Mouse (Mus musculus) B cell, adult 2 months (primary cell): ENCODE measurements around the gene Nrip3.

Experiments used
- DNase-seq, 2 experiments: peaks; one replicate each; pipeline ENCODE4 v3.0.0; 2022

Gene Nrip3

DNA sequence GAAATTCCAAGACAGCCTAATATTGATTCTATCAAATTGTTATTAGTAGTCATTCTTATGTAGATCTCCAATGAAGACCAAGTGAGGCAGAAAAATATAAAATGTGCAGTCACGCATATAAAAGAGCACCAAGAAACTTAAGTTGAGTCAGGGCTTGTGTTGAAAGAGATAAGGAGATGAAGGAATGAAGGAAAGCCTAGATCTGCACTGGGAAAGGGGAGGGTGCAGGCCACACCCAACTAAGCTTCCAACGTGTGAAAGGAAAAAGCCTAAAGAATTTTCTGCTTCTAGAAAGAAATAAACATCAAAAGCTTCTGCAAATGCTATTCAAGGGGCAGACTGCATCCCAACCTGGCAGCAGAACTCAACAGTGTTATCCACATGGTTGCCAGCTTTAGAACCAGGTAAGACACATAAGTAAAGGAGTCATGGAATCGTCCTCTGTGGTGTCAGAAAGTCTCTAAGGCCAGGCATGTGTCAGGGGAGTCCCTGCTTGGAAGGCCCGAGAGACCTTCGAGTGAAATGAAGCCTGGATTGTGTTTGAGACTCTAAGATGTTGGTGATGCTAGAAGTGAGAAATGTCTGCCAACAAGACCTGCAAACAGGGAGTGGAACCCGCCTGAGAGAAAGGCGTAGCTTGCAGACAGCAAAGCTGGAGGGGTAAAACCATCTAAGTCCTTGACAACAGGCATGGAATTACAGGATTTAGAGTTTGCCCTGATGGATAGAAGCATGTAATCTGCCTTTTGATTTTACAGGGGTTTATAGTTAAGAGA, 14.1 kb downstream of the Nrip3 start:
- DNase-seq, result no peak

DNA sequence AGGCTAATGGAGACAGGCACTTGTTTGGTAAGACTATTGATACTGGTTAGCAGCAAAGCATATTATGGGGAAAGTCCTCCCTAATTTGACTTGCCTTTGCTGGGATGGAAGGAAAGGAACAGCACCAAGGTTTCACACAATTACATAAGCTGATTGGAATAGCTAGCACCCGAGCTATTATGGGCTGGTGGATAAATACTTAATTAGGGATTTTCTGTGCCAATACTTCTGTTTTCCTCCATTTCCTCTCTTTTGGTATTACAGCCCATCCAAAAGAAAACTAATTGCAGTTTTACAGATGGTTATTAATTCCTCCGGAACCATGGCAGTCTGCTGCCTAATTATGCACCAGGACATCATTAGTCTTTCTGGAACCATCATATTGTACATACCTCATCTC, 17.8 kb downstream of the Nrip3 start:
- DNase-seq, result no peak

DNA sequence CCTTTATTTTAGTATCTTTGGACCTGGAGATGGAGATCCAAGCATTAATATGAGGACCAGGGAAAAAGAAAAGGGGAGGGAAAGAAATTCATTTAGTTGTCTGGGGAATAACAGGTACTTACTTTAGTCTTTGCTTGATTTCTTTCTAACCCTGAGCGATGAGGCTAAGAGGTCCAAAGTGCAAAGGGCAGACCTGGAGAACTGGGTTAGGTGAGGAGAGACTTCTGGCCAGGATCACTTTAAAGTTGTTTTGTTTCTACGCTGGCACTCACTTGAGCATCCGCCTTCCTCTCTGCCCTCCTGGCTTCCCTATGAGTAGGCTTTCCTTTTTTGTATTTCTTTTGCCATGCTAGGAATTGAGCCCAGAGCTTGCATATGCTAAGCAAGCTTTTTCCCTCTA, 25.5 kb downstream of the Nrip3 start:
- no peak for DNase-seq

DNA sequence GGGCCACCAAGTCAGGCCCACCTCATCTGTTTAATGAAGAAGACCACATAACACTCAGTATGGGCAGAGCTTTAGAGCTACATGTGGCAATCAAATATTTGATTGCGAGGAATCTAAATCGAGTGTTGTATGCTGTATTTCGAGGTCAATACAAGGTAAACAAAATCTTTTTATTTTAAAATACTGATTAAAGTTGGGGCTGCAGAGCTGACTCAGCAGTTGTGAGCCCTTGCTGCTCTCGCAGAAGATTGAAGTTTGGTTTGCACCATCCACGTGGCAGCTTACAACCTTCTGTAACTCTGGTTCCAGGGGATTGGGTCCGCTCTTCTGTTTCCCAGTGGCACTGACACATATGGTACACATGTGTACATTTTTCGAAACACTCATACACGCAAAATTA, 27.8 kb downstream of the Nrip3 start:
- DNase-seq, result no peak

DNA sequence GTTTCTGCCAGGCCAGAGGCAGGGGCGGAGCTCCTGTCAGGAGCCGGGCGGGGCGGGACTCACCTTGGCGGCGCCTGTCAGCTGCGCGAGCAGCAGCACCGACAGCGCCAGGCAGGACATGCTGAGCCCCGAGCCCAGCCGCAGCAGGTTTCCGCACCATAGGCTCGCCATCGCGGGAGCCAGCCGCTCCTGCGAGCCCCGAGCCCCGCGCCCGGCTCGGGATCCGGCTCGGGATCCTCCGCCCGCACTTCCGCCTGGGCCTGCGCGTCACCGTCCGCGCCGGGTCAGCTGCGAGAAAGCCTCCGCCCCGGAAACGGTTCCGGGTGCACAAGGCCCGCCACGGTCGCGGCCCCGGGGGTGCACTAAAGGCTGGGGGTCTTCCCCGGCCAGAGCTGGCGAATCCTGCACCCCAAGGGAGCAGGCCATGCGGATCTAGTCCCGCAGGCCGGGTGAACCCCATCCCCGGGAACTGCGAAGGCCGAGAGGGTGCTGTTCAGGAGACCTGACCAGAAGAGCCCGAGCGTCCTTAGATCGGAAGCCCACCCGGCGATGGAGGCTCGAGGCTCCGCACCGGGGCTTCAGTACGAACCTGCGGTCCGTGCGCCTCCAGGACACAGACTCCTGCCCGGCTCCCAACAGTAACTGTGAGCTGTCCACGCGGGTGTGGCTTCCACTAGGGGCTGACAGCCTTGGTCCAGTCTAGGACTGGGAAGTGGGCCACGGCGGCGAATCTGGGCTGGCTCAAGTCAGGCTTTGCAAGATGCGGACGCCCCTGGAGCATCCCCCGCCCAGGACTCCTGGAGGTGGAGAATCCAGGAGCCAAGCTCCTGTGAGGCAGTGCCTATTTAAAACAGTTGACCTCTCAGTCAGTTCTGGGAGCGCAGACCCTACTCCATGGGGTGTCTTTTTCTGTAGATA, 29.6 kb downstream of the Nrip3 start, which contains the start of gene Tmem9b:
TSS of gene Tmem9b (minus strand) at position 868 of the 918 bp plus-strand sequence.
- peak; percentile 83 to 84 for DNase-seq

DNA sequence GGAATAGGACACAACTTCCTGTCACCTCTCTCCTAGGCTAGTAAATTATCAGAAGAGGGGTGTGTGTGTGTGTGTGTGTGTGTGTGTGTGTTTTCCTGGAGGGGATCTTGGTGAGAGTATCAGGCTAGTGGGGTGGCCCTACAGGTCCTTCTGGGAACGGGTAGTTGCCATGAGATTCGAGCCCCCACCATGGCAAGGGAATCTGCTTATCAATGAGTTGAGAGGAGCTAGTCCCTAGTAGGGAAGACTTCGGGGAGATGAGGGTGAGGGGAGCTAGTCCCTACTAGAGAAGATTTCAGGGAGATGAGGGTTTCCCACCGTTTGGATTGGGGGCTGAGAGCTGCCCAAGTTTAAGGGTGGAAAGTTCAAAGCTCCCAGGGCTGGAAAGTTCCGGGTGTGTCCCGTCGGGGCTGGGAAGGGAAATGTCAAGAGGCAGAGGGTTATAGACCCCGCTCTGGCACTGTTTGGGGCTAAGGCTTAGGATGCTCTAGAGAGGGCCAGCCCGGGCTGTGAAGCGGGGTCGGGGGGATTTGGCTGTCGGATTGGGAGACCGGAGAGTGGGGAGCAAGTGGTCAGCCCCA, 30.3 kb downstream of the Nrip3 start:
- DNase-seq, result peak in 1 of 2 experiments; percentile 22

DNA sequence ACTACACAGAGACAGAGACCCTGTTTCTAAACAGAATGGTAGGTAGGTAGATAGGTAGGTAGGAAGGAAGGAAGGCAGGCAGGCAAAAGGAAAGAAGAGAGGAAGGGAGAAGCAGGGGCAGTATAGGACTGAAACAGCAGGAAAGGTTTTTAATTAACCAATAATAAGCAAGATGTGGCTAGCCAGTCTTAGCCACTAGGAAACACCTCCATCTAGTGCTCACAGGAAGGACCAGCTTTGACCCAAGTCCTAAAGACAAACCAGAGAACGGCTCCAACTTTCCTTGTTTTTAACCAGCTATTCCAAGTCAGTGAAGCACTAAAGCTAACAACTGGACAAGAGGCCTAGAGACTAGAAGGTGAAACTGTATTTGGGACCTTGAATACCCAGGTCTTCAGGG, 34.1 kb downstream of the Nrip3 start:
- DNase-seq, result no peak

DNA sequence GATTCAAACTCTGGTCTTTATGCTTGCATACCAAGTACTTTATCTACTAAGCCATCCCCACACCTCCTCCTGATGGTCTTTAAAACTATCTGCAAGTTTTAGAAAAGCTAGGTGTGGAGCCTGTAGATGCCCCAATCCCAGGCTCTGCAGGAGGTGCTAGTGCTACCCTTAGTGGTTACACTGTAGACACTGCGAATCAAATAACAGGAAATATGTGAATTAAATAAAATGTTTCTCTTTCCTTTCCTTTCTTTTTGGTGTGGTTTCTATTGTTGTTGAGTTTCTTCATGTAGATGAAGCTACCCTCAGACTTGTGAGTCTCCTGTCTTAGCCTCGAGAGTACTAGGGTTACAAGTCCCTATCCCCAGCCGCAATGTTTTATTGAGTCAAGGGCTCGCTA, 40.1 kb downstream of the Nrip3 start:
- no peak for DNase-seq

DNA sequence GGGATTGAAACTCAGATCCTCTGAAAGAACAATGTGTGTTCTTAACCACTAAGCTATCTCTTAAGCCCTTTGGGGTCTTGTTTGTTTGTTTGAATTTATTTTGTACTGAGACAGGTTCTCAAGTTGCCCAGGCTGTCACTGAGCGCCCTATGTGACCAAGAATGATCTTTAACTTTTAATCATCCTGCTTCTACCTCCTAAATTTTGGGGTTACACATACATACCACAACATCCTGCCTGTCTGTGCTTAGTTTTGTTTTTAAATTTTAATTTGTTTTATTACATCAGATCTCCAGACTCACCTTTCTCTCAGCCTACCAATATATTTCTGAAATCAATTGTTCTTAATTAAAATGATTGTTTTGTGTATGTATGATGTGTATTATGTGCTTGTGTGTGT, 40.8 kb downstream of the Nrip3 start:
- no peak for DNase-seq

DNA sequence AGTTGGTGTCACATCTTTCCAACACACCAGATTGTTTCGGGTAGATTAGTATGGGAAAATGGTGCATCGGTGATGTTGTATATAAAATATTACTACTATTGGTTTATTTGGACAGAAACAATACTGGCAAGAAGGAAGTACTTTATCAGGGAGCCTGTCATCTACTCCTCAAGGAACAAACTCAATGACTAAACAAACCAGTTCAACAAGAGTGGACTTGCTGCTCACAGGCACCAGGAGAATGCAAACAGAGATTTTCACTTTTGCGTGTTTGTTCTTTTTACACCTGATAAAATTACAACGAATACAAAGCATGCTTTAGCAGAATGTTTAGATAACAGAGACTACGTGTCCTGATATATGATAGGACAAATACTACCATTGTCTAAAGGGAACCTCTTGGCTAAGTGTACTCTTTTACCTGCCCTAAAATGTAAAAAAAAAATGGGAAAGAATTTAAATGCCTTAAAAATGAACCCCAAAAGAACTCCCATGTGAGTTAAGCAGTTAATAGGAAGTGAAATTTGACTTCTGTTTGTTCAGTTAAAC, 41.9 kb downstream of the Nrip3 start:
- DNase-seq, result no peak

DNA sequence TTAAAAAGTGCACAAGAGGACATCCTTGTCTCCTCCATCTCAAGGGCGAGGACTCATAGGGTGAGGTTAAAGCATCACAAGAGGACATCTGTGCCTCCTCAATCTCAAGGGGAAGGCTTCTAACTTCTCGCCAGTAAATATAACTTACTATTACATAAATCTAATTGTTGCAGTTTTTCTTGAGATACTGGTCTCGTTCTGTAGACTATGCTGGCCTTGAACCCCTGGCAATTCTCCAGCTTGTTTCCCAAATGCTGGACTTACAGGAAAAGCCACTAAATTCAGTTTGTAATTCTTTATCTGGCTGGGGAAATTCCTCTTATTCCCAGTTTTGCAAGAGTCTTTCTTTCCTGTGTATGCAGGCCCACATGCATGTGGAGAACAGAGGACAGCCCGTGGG, 47.0 kb downstream of the Nrip3 start:
- no peak for DNase-seq

DNA sequence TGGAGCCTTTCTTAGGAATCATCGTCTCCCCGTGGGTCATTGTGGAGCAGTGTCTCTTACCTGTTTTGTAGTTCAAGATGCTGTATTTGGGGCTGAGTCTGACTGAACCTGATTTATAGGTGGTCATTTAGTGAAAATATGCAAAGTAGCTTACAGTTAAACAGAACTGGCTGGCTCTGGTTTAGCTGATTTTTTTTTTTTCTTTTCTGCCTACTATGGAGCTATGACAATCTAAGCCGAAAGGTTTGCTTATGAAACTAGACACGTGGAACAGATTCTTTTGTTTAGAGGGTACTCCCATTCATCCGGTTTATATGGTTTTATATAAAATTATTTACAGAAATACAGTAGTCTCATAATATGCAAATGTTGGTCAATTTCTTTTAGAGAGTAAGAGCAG, 50.2 kb downstream of the Nrip3 start, which contains the start of gene Ascl3:
TSS of gene Ascl3 (minus strand) at position 101 of the 400 bp plus-strand sequence.
- no peak for DNase-seq

DNA sequence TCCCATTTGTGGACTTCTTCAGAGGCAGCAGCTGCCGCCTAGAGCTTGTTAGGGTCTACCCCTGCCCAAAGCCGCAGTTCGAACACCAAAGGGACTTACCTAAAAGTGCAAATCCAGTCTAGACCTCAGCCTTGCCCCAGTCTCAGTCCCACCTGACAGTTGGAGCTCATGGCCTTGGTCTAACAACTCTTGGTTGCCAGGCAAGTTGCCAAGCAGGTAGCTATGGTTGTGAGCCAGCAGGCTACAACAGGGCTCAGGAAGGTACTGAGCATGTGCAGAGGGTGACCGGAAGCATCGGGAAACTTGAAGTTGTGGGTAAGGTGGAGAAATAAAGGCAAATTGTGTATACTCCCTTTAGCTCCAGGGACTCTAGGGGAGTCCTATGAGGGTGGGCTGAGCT, 58.1 kb downstream of the Nrip3 start, which contains the start of gene BC051019:
TSS of gene BC051019 (minus strand) at position 154 of the 400 bp plus-strand sequence.
- no peak for DNase-seq

DNA sequence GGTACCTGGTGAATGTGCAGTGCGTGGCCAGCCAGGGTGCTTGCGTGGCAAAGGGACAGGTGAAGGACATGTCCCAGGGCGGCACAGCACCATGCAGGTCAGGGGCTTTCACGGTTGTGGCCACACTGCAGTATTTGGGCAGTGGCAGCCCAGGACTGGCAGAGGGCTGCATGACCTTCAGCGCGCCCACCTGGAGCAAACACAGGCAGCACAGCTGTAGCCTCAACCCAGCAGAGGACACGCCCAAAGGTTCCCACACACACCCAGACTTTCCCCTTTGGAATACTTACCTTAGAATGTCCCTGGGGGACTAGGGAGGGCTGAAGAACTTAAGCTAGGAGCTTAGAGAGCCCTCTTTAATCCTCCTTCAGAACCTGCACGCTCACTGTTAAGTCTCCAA, 58.7 kb downstream of the Nrip3 start:
- no peak for DNase-seq

DNA sequence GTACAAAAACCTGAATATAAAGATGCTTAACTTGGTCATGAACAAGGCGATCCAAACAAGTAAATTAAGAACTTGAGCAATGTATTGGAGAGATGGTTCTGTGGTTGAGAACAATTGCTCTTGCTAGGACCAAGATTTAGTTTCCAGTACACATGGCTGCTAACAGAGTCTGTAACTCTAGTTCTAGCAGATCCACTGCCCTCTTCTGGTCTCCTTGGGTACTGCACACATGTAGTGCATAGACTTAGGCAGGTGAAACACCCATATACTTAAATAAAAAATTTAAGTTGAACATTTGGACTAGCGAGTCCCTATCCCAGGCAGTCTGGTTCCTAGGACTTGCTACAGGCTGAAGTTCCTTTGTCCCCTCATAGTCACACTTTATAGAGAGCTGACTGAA, 59.2 kb downstream of the Nrip3 start:
- peak; percentile 24 to 32 for DNase-seq

DNA sequence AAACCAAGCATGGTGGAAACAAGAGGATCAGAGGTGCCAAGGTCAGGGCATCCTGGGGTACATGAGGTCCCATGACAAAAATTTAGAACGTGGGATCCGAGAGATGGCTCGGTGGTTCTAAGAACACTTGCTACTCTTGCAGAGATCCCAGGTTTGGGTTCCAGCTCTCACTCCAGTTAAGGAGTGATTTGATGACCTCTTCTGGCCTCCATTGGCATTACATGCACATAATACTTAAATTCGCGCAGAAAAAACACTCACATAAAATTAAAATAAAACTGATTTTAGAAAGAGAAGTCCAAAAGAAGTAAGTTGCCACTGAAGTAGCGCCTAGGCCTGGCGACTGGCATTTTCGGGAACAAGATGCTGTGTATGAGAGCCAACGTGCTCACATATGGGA, 62.5 kb downstream of the Nrip3 start:
- no peak for DNase-seq

DNA sequence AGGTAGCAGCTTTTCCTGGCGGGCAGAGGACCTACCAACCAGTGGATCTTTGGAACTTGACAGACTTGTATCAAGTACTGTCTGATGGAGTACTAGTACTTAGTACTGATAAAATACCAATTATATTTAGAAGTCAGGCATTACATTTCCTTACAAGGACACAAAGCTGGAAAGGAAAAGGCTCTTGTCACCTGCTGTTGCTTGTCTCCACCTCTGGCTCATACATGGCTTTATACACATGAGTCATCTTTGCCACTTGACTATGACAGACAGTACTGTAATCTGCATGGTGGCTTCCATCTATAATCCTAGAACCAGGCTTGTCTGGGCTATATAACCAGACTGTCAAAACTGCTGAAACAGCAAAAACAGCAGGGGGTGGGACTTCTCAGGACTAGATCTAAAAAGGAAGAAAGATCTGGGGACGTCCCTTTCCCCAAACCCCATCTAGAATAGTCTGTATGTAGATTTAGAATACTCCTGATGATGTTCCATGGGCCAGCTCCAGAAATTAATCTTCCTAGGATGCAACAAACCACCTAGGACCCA, 68.3 kb downstream of the Nrip3 start:
- DNase-seq, result no peak

DNA sequence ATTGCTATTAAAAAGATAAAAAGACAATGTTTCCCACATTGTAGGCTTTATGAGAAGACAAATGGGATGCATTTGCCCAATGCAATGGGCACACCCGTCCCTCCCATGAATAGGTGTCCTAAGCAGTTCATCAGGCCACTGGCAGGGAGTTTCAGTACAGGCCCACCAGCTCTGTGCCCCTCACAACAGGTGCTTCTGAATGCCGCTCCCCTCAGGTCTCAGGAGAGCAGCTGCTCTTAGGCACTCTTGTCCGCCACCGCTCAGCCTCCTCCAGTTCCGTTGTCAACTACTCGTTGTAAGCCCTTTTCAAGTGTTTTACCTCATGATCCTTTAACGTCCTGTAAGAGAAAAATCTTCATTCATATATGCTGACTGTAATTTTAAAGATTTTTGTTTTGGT, 69.6 kb downstream of the Nrip3 start:
- DNase-seq, result no peak

DNA sequence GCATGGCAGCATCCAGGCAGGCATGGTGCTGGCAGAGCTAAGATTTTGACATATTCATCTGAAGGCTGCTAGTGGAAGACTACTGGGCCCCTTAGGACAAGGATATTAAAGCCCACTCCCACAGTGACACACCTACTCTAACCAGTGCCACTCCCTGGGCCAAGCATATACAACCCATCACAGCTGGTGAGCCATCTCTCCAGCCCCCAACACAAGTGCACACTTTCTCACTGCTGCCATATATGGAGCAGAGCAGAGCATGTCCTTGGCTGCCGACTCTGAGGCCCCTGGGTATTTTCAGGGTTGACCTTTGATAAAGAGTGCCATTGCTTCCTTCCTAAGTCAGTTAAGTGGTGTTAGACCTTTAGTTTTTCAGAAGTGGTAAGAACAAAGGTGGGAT, 71.8 kb downstream of the Nrip3 start:
- no peak for DNase-seq

DNA sequence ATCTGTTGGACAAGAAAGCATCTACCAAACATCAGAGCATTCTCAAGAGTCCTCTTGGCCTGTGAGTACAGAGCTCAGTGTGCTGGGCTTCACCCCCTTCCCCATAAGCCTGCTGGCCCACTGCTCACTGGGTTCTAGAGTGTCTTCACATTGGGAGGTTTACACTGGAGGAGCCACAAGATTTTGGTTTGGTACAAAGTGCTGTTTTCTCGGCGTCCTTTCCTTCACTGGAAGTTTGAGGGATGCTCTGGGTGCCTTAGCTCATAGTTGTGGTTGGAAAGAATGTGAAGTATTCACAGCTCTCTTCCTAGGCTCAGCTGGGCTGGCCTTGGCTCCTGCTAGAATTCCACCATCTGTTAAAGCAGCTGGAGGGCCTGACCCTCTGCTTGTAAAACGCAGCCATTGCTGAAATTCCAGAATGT, 72.9 kb downstream of the Nrip3 start:
- DNase-seq, result no peak
